Mouse (Mus musculus) embryonic facial prominence, embryonic 12.5 days (tissue): ENCODE data around the gene Kazn. TPM values are rescaled to one million over a fixed set of nuclear protein-coding genes. Genes with fewer than 3 reads are reported as not detected.

Experiments
- ATAC-seq: fragments of 200-750 bp; cut with Nextera tagmentation; 2 replicates; pipeline ENCODE4 v1.8.0; 2017; ENCODE audit not compliant: insufficient number of reproducible peaks, insufficient read depth, low FRiP score, low TSS enrichment
- H3K27ac ChIP-seq: fragments of 300-500 bp; sonication (generic); 2 replicates; pipeline ENCODE4 v1.5.1; 2016; ENCODE audit warnings: mild to moderate bottlenecking
- H3K27me3 ChIP-seq: fragments of 300-500 bp; sonication (generic); 2 replicates; pipeline ENCODE4 v1.6.1; 2016; ENCODE audit warnings: mild to moderate bottlenecking, moderate library complexity
- H3K36me3 ChIP-seq: fragments of 300-500 bp; sonication (generic); 2 replicates; pipeline ENCODE4 v1.6.1; 2016; ENCODE audit warnings: mild to moderate bottlenecking
- H3K4me1 ChIP-seq: fragments of 300-500 bp; sonication (generic); 2 replicates; pipeline ENCODE4 v1.6.1; 2016
- H3K4me2 ChIP-seq: fragments of 300-500 bp; sonication (generic); replicated peaks from 2 replicates; pipeline ENCODE4 v1.6.1; 2016; ENCODE audit warnings: mild to moderate bottlenecking, moderate library complexity
- H3K4me3 ChIP-seq: fragments of 300-500 bp; sonication (generic); 2 replicates; pipeline ENCODE4 v1.5.1; 2016; ENCODE audit warnings: mild to moderate bottlenecking
- H3K9ac ChIP-seq: fragments of 300-500 bp; sonication (generic); 2 replicates; pipeline ENCODE4 v1.6.1; 2016; ENCODE audit warnings: mild to moderate bottlenecking, moderate library complexity
- H3K9me3 ChIP-seq: fragments of 300-500 bp; sonication (generic); 2 replicates; pipeline ENCODE4 v1.6.1; 2016; ENCODE audit warnings: mild to moderate bottlenecking, moderate library complexity
- WGBS: fragments of 180-500 bp; shearing (Covaris S2); methylation state at CpG from one replicate; pipeline ENCODE4 v1.1.7; 2016; 5-methylcytosine and 5-hydroxymethylcytosine counted together
- polyA plus RNA-seq: library from polyadenylated mRNA; unstranded; fragments of >200 nt; fragmentation: Nextera tagmentation; extraction: Ambion mirVana; gene quantifications from 2 replicates; pipeline ENCODE4 v1.2.1, GENCODE M21; 2016

Gene Kazn
- polyA plus RNA-seq, 1 experiment from 2014 or later: 23.1 TPM

- Histone ChIP-seq H3K9me3 (no peaks in the 10 kb centered on the region), H3K4me3 (no peak overlapping the region), H3K9ac (no peak overlapping the region), H3K36me3 (no peaks in the 10 kb centered on the region), H3K4me1 (peaks cover 47% of the 10 kb centered on the region), H3K4me2 (no peak overlapping the region), H3K27me3 (no peaks in the 10 kb centered on the region), H3K27ac (peak overlapping the region; percentile 63; the same call in 1 of the 2 replicates)
- no peak for ATAC-seq
- WGBS: 10% methylated on average over 8 of the region's 8 CpGs
These were observed 168.4 kb downstream of the Kazn start for GRCm38 (mm10) chr4:142070840-142071239.

GRCm38 (mm10) chr4:142068899-142069812, 170.0 kb downstream of the Kazn start:
- Histone ChIP-seq H3K9me3 (no peaks in the 10 kb centered on the region), H3K4me1 (peaks cover 32% of the 10 kb centered on the region), H3K4me3 (no peak overlapping the region), H3K27me3 (no peaks in the 10 kb centered on the region), H3K27ac (no peak overlapping the region), H3K9ac (no peak overlapping the region; the same call in 1 of the 2 replicates), H3K36me3 (no peaks in the 10 kb centered on the region), H3K4me2 (no peak overlapping the region)
- 36% methylated on average over 18 of the region's 18 CpGs for WGBS
- no peak for ATAC-seq

- WGBS: 53% methylated on average over 4 of the region's 4 CpGs
- Histone ChIP-seq H3K9me3 (no peaks in the 10 kb centered on the region), H3K27me3 (no peaks in the 10 kb centered on the region), H3K4me3 (no peak overlapping the region), H3K9ac (no peak overlapping the region), H3K4me2 (no peak overlapping the region), H3K27ac (no peak overlapping the region), H3K4me1 (peaks cover 18% of the 10 kb centered on the region), H3K36me3 (no peaks in the 10 kb centered on the region)
- no peak for ATAC-seq
These were observed 172.6 kb downstream of the Kazn start for GRCm38 (mm10) chr4:142066576-142066975.

GRCm38 (mm10) chr4:142065835-142066234, 173.4 kb downstream of the Kazn start:
- WGBS: 66% methylated on average over 6 of the region's 6 CpGs
- no peaks in the 10 kb centered on the region for H3K27me3 ChIP-seq

GRCm38 (mm10) chr4:142065270-142065669, 173.9 kb downstream of the Kazn start:
- 83% methylated on average over 8 of the region's 8 CpGs for WGBS
- no peak overlapping the region for H3K27ac ChIP-seq
- no peaks in the 10 kb centered on the region for H3K9me3 ChIP-seq
- ATAC-seq: no peak
- no peaks in the 10 kb centered on the region for H3K36me3 ChIP-seq
- H3K4me1 ChIP-seq: peaks cover 19% of the 10 kb centered on the region
- no peaks in the 10 kb centered on the region for H3K27me3 ChIP-seq
- H3K4me3 ChIP-seq: no peak overlapping the region
- no peak overlapping the region for H3K9ac ChIP-seq
- no peak overlapping the region for H3K4me2 ChIP-seq

More at GRCm38 (mm10) chr4:142065835-142066234, 173.4 kb downstream of the Kazn start:
- no peaks in the 10 kb centered on the region for H3K9me3 ChIP-seq
- H3K9ac ChIP-seq: no peak overlapping the region
- no peak overlapping the region for H3K4me3 ChIP-seq
- H3K27ac ChIP-seq: no peak overlapping the region
- peaks cover 17% of the 10 kb centered on the region for H3K4me1 ChIP-seq
- no peak for ATAC-seq
- H3K4me2 ChIP-seq: no peak overlapping the region
- no peaks in the 10 kb centered on the region for H3K36me3 ChIP-seq

GRCm38 (mm10) chr4:142064582-142065228, 174.5 kb downstream of the Kazn start:
- no peak for ATAC-seq
- H3K27ac ChIP-seq: no peak overlapping the region
- H3K4me1 ChIP-seq: peaks cover 19% of the 10 kb centered on the region

GRCm38 (mm10) chr4:142063057-142063534, 176.1 kb downstream of the Kazn start:
- H3K4me1 ChIP-seq: peaks cover 13% of the 10 kb centered on the region
- no peaks in the 10 kb centered on the region for H3K36me3 ChIP-seq
- H3K4me3 ChIP-seq: no peak overlapping the region
- H3K9me3 ChIP-seq: no peaks in the 10 kb centered on the region
- H3K4me2 ChIP-seq: no peak overlapping the region
- H3K9ac ChIP-seq: no peak overlapping the region
- WGBS: 86% methylated on average over 8 of the region's 8 CpGs
- H3K27ac ChIP-seq: no peak overlapping the region
- ATAC-seq: no peak; the same call in 1 of the 2 replicates
- no peaks in the 10 kb centered on the region for H3K27me3 ChIP-seq

More at GRCm38 (mm10) chr4:142064582-142065228, 174.5 kb downstream of the Kazn start:
- Histone ChIP-seq H3K4me3 (no peak overlapping the region), H3K9ac (no peak overlapping the region), H3K4me2 (no peak overlapping the region), H3K36me3 (no peaks in the 10 kb centered on the region), H3K9me3 (no peaks in the 10 kb centered on the region), H3K27me3 (no peaks in the 10 kb centered on the region)
- WGBS: 85% methylated on average over 11 of the region's 11 CpGs

- Histone ChIP-seq H3K27me3 (no peaks in the 10 kb centered on the region), H3K4me3 (no peak overlapping the region), H3K27ac (no peak overlapping the region), H3K9me3 (no peaks in the 10 kb centered on the region), H3K4me1 (peaks cover 20% of the 10 kb centered on the region), H3K9ac (no peak overlapping the region), H3K4me2 (no peak overlapping the region), H3K36me3 (no peaks in the 10 kb centered on the region)
- no peak for ATAC-seq
- WGBS: 72% methylated on average over 23 of the region's 23 CpGs
These were observed 177.5 kb downstream of the Kazn start for GRCm38 (mm10) chr4:142061485-142062240.

- no peaks in the 10 kb centered on the region for H3K27me3 ChIP-seq
- no peak overlapping the region for H3K4me3 ChIP-seq
- WGBS: 65% methylated on average over 18 of the region's 18 CpGs
- peaks cover 20% of the 10 kb centered on the region for H3K4me1 ChIP-seq
- peak overlapping the region; percentile 69; the same call in 1 of the 2 replicates for H3K27ac ChIP-seq
- ATAC-seq: peak; percentile 7; the same call in 1 of the 2 replicates
- no peaks in the 10 kb centered on the region for H3K9me3 ChIP-seq
- H3K9ac ChIP-seq: no peak overlapping the region
- H3K4me2 ChIP-seq: no peak overlapping the region
- H3K36me3 ChIP-seq: no peaks in the 10 kb centered on the region
These were observed 178.5 kb downstream of the Kazn start for GRCm38 (mm10) chr4:142060455-142061378.

GRCm38 (mm10) chr4:142059841-142060193, 179.4 kb downstream of the Kazn start:
- ATAC-seq: no peak
- H3K4me1 ChIP-seq: peaks cover 20% of the 10 kb centered on the region; the same call in 1 of the 2 replicates
- no peak overlapping the region for H3K9ac ChIP-seq
- no peaks in the 10 kb centered on the region for H3K36me3 ChIP-seq
- no peaks in the 10 kb centered on the region for H3K9me3 ChIP-seq
- 82% methylated on average over 8 of the region's 8 CpGs for WGBS
- H3K27ac ChIP-seq: no peak overlapping the region
- no peak overlapping the region for H3K4me3 ChIP-seq
- H3K27me3 ChIP-seq: no peaks in the 10 kb centered on the region
- no peak overlapping the region for H3K4me2 ChIP-seq
